Mouse (Mus musculus): Measurements from ENCODE around the gene Rnase12. TPM values are rescaled to one million over a fixed set of nuclear protein-coding genes. Genes with fewer than 3 reads are reported as not detected.

The Rnase12 gene
- polyA plus RNA-seq, 1 experiment = not detected

- H3K4me3 ChIP-seq (replicated peaks) = peak overlapping the region; percentile 80
- TF ChIP-seq GATA1 (IDR thresholded peaks at IDR 0.05; ENCODE audit: low read length) (no peak), TAL1 (IDR thresholded peaks at IDR 0.05; ENCODE audit: low read length) (no peak)
- H3K4me1 ChIP-seq (ENCODE audit: control insufficient read depth) = peaks cover 75% of the 10 kb centered on the region
- H3K27me3 ChIP-seq (ENCODE audit: control insufficient read depth) = peaks cover 22% of the 10 kb centered on the region
- no peaks in the 10 kb centered on the region for H3K36me3 ChIP-seq (ENCODE audit: control insufficient read depth)
- no peaks in the 10 kb centered on the region for H3K9me3 ChIP-seq (ENCODE audit: control insufficient read depth, low read length)
Measured at GRCm38 (mm10) chr14:51088166-51088969, 30.9 kb upstream of the Rnase12 start.

- Histone ChIP-seq H3K4me3 (replicated peaks) (peak overlapping the region; percentile 80), H3K4me1 (ENCODE audit: control insufficient read depth) (peaks cover 80% of the 10 kb centered on the region), H3K36me3 (ENCODE audit: control insufficient read depth) (no peaks in the 10 kb centered on the region), H3K27me3 (ENCODE audit: control insufficient read depth) (peaks cover 27% of the 10 kb centered on the region), H3K9me3 (ENCODE audit: control insufficient read depth, low read length) (no peaks in the 10 kb centered on the region)
- TF ChIP-seq GATA1 (IDR thresholded peaks at IDR 0.05; ENCODE audit: low read length) (no peak), TAL1 (IDR thresholded peaks at IDR 0.05; ENCODE audit: low read length) (no peak)
Measured at GRCm38 (mm10) chr14:51087762-51088161, 30.3 kb upstream of the Rnase12 start.

DNA sequence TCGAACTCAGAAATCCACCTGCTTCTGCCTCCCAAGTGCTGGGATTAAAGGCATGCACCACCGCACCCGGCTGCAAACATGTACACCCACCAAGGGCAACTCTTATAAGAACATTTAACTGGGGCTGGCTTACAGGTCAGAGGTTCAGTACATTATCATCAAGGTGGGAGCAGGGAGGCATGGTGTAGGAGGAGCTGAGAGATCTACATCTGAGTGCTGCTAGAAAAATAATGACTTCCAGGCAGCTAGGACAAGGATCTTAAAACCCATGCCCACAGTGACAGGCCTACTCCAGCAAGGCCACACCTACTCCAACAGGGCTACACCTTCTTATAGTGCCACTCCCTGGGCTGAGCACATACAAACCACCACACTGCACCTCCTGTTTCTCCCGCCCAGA, 28.4 kb upstream of the Rnase12 start:
- TF ChIP-seq GATA1 (IDR thresholded peaks at IDR 0.05; ENCODE audit: low read length) = no peak
- no peak for TF ChIP-seq TAL1 (IDR thresholded peaks at IDR 0.05; ENCODE audit: low read length)
- Histone ChIP-seq H3K4me1 (ENCODE audit: control insufficient read depth) (peaks cover 81% of the 10 kb centered on the region), H3K36me3 (ENCODE audit: control insufficient read depth) (no peaks in the 10 kb centered on the region), H3K4me3 (replicated peaks) (no peak overlapping the region), H3K9me3 (ENCODE audit: control insufficient read depth, low read length) (no peaks in the 10 kb centered on the region), H3K27me3 (ENCODE audit: control insufficient read depth) (peaks cover 32% of the 10 kb centered on the region)

DNA sequence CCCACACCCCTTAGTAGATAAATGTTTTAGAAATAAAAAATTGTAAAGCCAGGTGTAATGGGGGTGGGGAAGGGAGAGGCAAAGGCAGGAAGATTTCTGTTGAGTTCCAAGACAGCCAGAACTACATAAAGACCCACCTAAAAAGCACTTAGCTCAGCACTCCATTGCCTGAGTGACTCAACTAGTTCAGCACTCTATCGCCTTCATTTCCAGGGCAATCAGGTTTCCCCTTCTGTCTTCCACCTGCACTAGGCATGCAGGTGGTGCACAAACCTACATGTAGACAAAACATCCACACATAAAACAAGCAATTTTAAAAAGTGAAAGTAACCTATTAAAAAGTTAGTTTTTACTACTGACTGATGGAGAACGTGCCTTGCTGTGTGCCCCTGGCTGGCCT, 27.6 kb upstream of the Rnase12 start:
- Histone ChIP-seq H3K4me1 (ENCODE audit: control insufficient read depth) (peaks cover 72% of the 10 kb centered on the region), H3K27me3 (ENCODE audit: control insufficient read depth) (peaks cover 35% of the 10 kb centered on the region), H3K9me3 (ENCODE audit: control insufficient read depth, low read length) (no peaks in the 10 kb centered on the region), H3K4me3 (replicated peaks) (peak overlapping the region; percentile 18), H3K36me3 (ENCODE audit: control insufficient read depth) (no peaks in the 10 kb centered on the region)
- TF ChIP-seq GATA1 (IDR thresholded peaks at IDR 0.05; ENCODE audit: low read length) = no peak
- TF ChIP-seq TAL1 (IDR thresholded peaks at IDR 0.05; ENCODE audit: low read length) = no peak

DNA sequence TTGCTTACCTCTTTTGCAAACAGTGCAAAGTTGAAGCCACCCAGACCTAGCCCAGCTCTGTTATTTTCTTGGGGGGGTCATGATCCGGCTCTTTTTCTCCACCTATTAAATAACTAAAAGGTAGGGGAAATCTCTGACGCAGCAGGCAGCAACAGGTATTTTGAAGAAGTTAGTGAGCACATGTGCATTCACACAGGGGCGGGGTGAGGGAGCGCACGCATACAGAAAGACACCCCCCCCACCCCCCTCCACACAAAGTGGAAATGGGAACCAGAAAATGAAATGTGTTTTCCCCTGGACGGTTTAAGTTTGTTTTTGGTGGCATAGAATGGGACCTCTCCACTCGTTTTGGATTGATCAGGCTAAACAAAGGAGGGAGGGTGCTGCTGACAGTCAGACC, 26.3 kb upstream of the Rnase12 start:
- no peaks in the 10 kb centered on the region for H3K36me3 ChIP-seq (ENCODE audit: control insufficient read depth)
- H3K27me3 ChIP-seq (ENCODE audit: control insufficient read depth) = peaks cover 42% of the 10 kb centered on the region
- TF ChIP-seq GATA1 (IDR thresholded peaks at IDR 0.05; ENCODE audit: low read length) (no peak), TAL1 (IDR thresholded peaks at IDR 0.05; ENCODE audit: low read length) (no peak)
- peaks cover 61% of the 10 kb centered on the region for H3K4me1 ChIP-seq (ENCODE audit: control insufficient read depth)
- no peaks in the 10 kb centered on the region for H3K9me3 ChIP-seq (ENCODE audit: control insufficient read depth, low read length)
- peak overlapping the region; percentile 60 for H3K4me3 ChIP-seq (replicated peaks)

DNA sequence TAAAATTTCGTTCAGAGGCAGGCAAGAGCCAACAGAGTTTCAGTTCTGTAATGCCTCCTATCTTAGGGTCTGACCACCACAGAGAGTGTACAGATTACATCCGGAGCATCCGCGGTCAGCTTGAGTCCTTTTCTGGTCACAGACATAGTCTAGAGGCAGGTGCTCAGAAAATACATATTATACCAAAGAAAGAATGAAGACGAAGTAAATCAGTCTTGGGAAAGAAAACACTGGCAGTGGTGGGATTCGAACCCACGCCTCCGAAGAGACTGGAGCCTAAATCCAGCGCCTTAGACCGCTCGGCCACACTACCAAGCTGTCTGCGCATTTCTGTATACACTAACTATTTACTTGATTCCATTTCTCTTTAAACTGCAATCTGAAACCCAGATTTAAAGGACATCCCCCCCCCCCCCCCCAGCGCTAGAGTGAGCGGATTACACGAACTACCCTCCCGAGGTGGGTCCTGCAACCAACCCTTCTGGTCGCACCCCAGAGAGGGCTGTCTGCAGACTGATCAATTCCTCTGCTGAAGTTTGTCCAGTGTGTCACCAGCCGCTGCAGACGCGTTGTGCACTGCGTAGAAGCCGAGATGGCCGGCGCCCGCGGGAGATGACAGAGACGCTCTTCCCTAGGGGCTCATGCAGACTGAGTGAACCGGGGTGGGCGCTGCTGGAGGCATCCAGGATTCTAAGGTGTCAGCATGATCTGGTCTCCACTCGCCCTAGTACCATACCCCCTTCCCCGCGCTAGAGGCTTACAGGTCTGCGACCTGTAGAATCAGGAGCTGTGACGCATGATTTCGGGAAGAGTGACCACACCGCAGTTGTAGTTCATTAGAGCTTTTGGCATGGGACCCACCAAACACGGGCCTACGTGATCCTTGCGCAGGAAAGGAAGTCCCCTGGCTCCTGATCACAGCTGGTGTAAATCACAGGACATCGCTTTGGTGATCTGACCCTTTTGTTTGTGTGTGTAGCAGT, 25.4 kb upstream of the Rnase12 start:
- Histone ChIP-seq H3K4me3 (replicated peaks) (peak overlapping the region; percentile 60), H3K36me3 (ENCODE audit: control insufficient read depth) (no peaks in the 10 kb centered on the region), H3K9me3 (ENCODE audit: control insufficient read depth, low read length) (no peaks in the 10 kb centered on the region), H3K4me1 (ENCODE audit: control insufficient read depth) (peaks cover 52% of the 10 kb centered on the region), H3K27me3 (ENCODE audit: control insufficient read depth) (peaks cover 45% of the 10 kb centered on the region)
- no peak for TF ChIP-seq TAL1 (IDR thresholded peaks at IDR 0.05; ENCODE audit: low read length)
- TF ChIP-seq GATA1 (IDR thresholded peaks at IDR 0.05; ENCODE audit: low read length) = no peak

DNA sequence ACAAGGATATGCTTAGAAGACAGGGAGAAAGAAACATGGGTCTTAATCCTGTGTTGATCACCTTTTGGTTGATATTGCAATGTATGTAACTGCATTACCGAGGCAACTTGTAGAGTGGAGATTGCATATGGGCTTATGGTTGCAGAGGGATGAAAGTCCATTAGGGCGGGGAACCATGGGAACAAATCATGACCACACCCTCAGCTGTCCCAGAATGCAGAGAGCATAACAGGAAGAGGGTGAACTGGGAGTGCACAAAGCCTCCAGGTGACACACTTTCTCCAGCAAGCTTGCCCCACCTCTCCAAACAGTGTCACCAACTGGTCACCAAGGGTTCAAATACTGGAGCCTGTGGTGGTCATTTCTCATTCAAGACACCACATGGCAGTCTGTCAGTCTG, 23.6 kb upstream of the Rnase12 start:
- Histone ChIP-seq H3K9me3 (ENCODE audit: control insufficient read depth, low read length) (no peaks in the 10 kb centered on the region), H3K27me3 (ENCODE audit: control insufficient read depth) (peaks cover 45% of the 10 kb centered on the region), H3K36me3 (ENCODE audit: control insufficient read depth) (no peaks in the 10 kb centered on the region), H3K4me3 (replicated peaks) (no peak overlapping the region), H3K4me1 (ENCODE audit: control insufficient read depth) (peaks cover 37% of the 10 kb centered on the region)
- TF ChIP-seq TAL1 (IDR thresholded peaks at IDR 0.05; ENCODE audit: low read length) (no peak), GATA1 (IDR thresholded peaks at IDR 0.05; ENCODE audit: low read length) (no peak)

DNA sequence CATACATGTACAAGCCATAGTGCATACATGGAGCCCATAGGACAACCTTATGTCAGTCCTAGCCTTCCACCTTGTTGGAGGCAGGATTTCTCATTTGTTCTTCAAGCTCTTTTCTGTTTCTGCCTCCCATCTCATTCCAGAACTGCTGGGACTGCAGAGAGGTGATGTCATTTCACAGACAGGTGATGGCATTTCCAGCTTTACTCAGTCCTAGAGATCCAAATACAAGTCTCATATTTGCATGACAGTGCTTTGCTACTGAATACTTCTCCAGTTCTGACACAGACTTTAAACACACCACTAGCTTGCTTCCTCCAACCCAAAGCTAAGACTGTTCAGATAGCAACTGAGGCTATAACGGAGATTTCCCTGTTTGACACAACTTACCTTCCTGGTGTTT, 21.7 kb upstream of the Rnase12 start:
- TF ChIP-seq TAL1 (IDR thresholded peaks at IDR 0.05; ENCODE audit: low read length) (no peak), GATA1 (IDR thresholded peaks at IDR 0.05; ENCODE audit: low read length) (no peak)
- H3K4me1 ChIP-seq (ENCODE audit: control insufficient read depth) = peaks cover 18% of the 10 kb centered on the region
- H3K9me3 ChIP-seq (ENCODE audit: control insufficient read depth, low read length) = no peaks in the 10 kb centered on the region
- H3K36me3 ChIP-seq (ENCODE audit: control insufficient read depth) = no peaks in the 10 kb centered on the region
- H3K27me3 ChIP-seq (ENCODE audit: control insufficient read depth) = peaks cover 47% of the 10 kb centered on the region
- H3K4me3 ChIP-seq (replicated peaks) = no peak overlapping the region

DNA sequence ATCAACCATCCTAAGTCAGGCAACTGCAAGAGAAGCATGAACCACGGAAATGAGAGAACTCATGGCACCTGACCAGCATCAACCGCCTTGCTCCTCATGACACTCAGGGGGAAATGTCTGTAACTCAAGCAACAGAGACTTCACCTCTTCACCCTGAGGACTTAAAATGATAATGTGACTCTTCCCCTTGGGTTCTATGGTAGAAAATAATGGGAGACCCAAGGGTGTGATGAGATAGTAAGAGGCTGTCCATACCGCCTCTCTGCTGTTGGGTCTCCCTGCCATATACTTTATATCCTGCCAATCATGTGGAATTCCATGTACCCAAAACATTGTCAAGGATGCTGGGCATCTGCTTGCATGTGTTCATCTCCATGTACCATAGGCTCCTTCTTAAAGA, 16.9 kb upstream of the Rnase12 start, which contains the start of gene Olfr750:
TSS of gene Olfr750 (minus strand) at position 101 of the 400 bp plus-strand sequence.
- Histone ChIP-seq H3K9me3 (ENCODE audit: control insufficient read depth, low read length) (no peaks in the 10 kb centered on the region), H3K36me3 (ENCODE audit: control insufficient read depth) (no peaks in the 10 kb centered on the region), H3K4me1 (ENCODE audit: control insufficient read depth) (no peaks in the 10 kb centered on the region), H3K27me3 (ENCODE audit: control insufficient read depth) (peaks cover 7% of the 10 kb centered on the region), H3K4me3 (replicated peaks) (no peak within 1 kb of the TSS)
- no peak for TF ChIP-seq TAL1 (IDR thresholded peaks at IDR 0.05; ENCODE audit: low read length)
- TF ChIP-seq GATA1 (IDR thresholded peaks at IDR 0.05; ENCODE audit: low read length) = no peak

Measured in erythroblast, embryonic 14.5 days (primary cell).